Mouse (Mus musculus) heart, embryonic 14.5 days (tissue): ENCODE data around the gene Tmem102. TPM values are rescaled to one million over a fixed set of nuclear protein-coding genes. Genes with fewer than 3 reads are reported as not detected.

ENCODE experiments used
- ATAC-seq: fragments of 200-750 bp; cut with Nextera tagmentation; 2 replicates; pipeline ENCODE4 v1.8.0; 2017; ENCODE audit warnings: low read depth, moderate TSS enrichment; ENCODE audit not compliant: insufficient number of reproducible peaks, insufficient read depth, low FRiP score
- H3K27ac ChIP-seq, 2 experiments: fragments of 200-500 bp in 1 of 2; fragments of 300-500 bp in 1 of 2; sonication (generic) in 1 of 2; replicated peaks in 1 of 2; 2 replicates each; pipeline ENCODE4 v1.5.1; 2012 to 2014; ENCODE audit warnings: low read depth in 2 of 2, low read length in 2 of 2, control low read depth in 1 of 2, mild to moderate bottlenecking in 1 of 2, mixed read lengths in 1 of 2; ENCODE audit not compliant: control insufficient read depth in 1 of 2, insufficient read depth in 1 of 2
- H3K27me3 ChIP-seq: fragments of 300-500 bp; sonication (generic); 2 replicates; pipeline ENCODE4 v1.6.1; 2014; ENCODE audit warnings: mild to moderate bottlenecking, low read length, control low read depth; ENCODE audit not compliant: control insufficient read depth, insufficient read depth
- H3K36me3 ChIP-seq: fragments of 300-500 bp; sonication (generic); 2 replicates; pipeline ENCODE4 v1.6.1; 2014; ENCODE audit warnings: mild to moderate bottlenecking, control low read depth, low read length, mixed read lengths; ENCODE audit not compliant: control insufficient read depth, insufficient read depth
- H3K4me1 ChIP-seq, 2 experiments: fragments of 200-500 bp in 1 of 2; fragments of 300-500 bp in 1 of 2; sonication (generic) in 1 of 2; 2 replicates each; pipeline ENCODE4 v1.6.1; 2012 to 2014; ENCODE audit warnings: low read length in 2 of 2, control low read depth in 1 of 2, mixed read lengths in 1 of 2; ENCODE audit not compliant: control insufficient read depth in 2 of 2, insufficient read depth in 2 of 2
- H3K4me2 ChIP-seq: fragments of 300-500 bp; sonication (generic); 2 replicates; pipeline ENCODE4 v1.6.1; 2014; ENCODE audit warnings: mild to moderate bottlenecking, low read length
- H3K4me3 ChIP-seq, 2 experiments: fragments of 200-500 bp in 1 of 2; fragments of 300-500 bp in 1 of 2; sonication (generic) in 1 of 2; 2 replicates each; pipeline ENCODE4 v1.5.1; 2012 to 2014; ENCODE audit warnings: low read length in 2 of 2, mild to moderate bottlenecking in 2 of 2, control low read depth in 1 of 2, low read depth in 1 of 2, moderate library complexity in 1 of 2; ENCODE audit not compliant: control insufficient read depth in 1 of 2, insufficient read depth in 1 of 2
- H3K9ac ChIP-seq: fragments of 300-500 bp; sonication (generic); 2 replicates; pipeline ENCODE4 v1.6.1; 2014; ENCODE audit warnings: mild to moderate bottlenecking, low read length
- H3K9me3 ChIP-seq: fragments of 300-500 bp; sonication (generic); 2 replicates; pipeline ENCODE4 v1.6.1; 2016; ENCODE audit warnings: low read length, control low read depth; ENCODE audit not compliant: control insufficient read depth
- WGBS: fragments of 180-500 bp; shearing (Covaris S2); extraction: QIAGEN DNeasy Blood & Tissue Kit; methylation state at CpG from one replicate; pipeline ENCODE4 v1.1.7; 2014; 5-methylcytosine and 5-hydroxymethylcytosine counted together
- polyA plus RNA-seq: library from polyadenylated mRNA; unstranded; fragments of >200 nt; fragmentation: Nextera tagmentation; extraction: Ambion mirVana; gene quantifications from 2 replicates; pipeline ENCODE4 v1.2.1, GENCODE M21; 2014

Gene Tmem102
- polyA plus RNA-seq, 1 experiment from 2014 or later, result 1.8 TPM

GRCm38 (mm10) chr11:69754701-69755100 lies 50.7 kb downstream of the Tmem102 start:
- peaks cover 0 to 49% of the 10 kb centered on the region in 2 experiments; a peak in 3 of 4 replicates for H3K4me1 ChIP-seq
- H3K36me3 ChIP-seq, result no peaks in the 10 kb centered on the region
- H3K27me3 ChIP-seq, result no peaks in the 10 kb centered on the region
- no peak overlapping the region for H3K27ac ChIP-seq
- ATAC-seq, result no peak
- H3K4me3 ChIP-seq, result no peak overlapping the region
- H3K4me2 ChIP-seq, result no peak overlapping the region
- no peak overlapping the region for H3K9ac ChIP-seq
- H3K9me3 ChIP-seq, result no peaks in the 10 kb centered on the region
- 57% methylated on average over 3 of the region's 3 CpGs for WGBS

GRCm38 (mm10) chr11:69754233-69754632 lies 51.2 kb downstream of the Tmem102 start:
- Histone ChIP-seq H3K9ac (no peak overlapping the region), H3K4me2 (no peak overlapping the region), H3K4me1 (peaks cover 0 to 46% of the 10 kb centered on the region in 2 experiments; a peak in 3 of 4 replicates), H3K9me3 (no peaks in the 10 kb centered on the region), H3K27ac (no peak overlapping the region), H3K27me3 (no peaks in the 10 kb centered on the region), H3K4me3 (no peak overlapping the region), H3K36me3 (no peaks in the 10 kb centered on the region)
- 82% methylated on average over 5 of the region's 5 CpGs for WGBS
- no peak for ATAC-seq

Other genes with a start within 250 kb of the Tmem102 start
- 14.2 and 20.4 TPM in 2 replicates for gene Efnb3, start 245.4 kb downstream of the Tmem102 start, polyA plus RNA-seq
- gene Wrap53, start 225.4 kb downstream of the Tmem102 start, polyA plus RNA-seq, result 11.1 and 14.3 TPM in 2 replicates
- gene Trp53, start 225.3 kb downstream of the Tmem102 start, polyA plus RNA-seq, result 71.2 and 71.9 TPM in 2 replicates
- gene Atp1b2, start 199.7 kb downstream of the Tmem102 start, polyA plus RNA-seq, result 31.5 and 33.8 TPM in 2 replicates
- not detected in 2 replicates for gene Shbg, start 187.7 kb downstream of the Tmem102 start, polyA plus RNA-seq
- 16.2 and 17.9 TPM in 2 replicates for gene Sat2, start 183.6 kb downstream of the Tmem102 start, polyA plus RNA-seq
- gene Fxr2, start 172.6 kb downstream of the Tmem102 start, polyA plus RNA-seq, result 24.2 and 25.8 TPM in 2 replicates
- not detected in 2 replicates for gene Sox15, start 150.3 kb downstream of the Tmem102 start, polyA plus RNA-seq
- gene Mpdu1, start 143.0 kb downstream of the Tmem102 start, polyA plus RNA-seq, result 14.9 and 29.1 TPM in 2 replicates
- 12.1 and 14.4 TPM in 2 replicates for gene Cd68, start 139.5 kb downstream of the Tmem102 start, polyA plus RNA-seq
- 313 and 403 TPM in 2 replicates for gene Eif4a1, start 133.2 kb downstream of the Tmem102 start, polyA plus RNA-seq
- 43.2 and 59.4 TPM in 2 replicates for gene Senp3, start 123.5 kb downstream of the Tmem102 start, polyA plus RNA-seq
- 0.24 and 0.63 TPM in 2 replicates for gene Tnfsf13, start 119.8 kb downstream of the Tmem102 start, polyA plus RNA-seq
- gene Tnfsf12, start 109.8 kb downstream of the Tmem102 start, polyA plus RNA-seq, result 7.7 and 10.3 TPM in 2 replicates
- 2.5 and 6.8 TPM in 2 replicates for gene Tnfsfm13, start 109.5 kb downstream of the Tmem102 start, polyA plus RNA-seq
- gene Polr2a, start 47.0 kb downstream of the Tmem102 start, polyA plus RNA-seq, result 19.9 and 20.1 TPM in 2 replicates
- gene Slc35g3, start 43.7 kb downstream of the Tmem102 start, polyA plus RNA-seq, result 0.13 TPM in 1 of 2 replicates, not detected in the other
- gene Zbtb4, start 39.7 kb downstream of the Tmem102 start, polyA plus RNA-seq, result 3.7 TPM in 2 replicates
- gene Chrnb1, start 9.7 kb downstream of the Tmem102 start, polyA plus RNA-seq, result 5.5 and 5.8 TPM in 2 replicates
- gene Fgf11, start 3.8 kb downstream of the Tmem102 start, polyA plus RNA-seq, result 2.0 and 2.1 TPM in 2 replicates
- gene Gm39566, start 9.7 kb upstream of the Tmem102 start, polyA plus RNA-seq, result not detected in 2 replicates
- gene Spem2, start 12.8 kb upstream of the Tmem102 start, polyA plus RNA-seq, result not detected in 2 replicates
- gene Spem1, start 16.6 kb upstream of the Tmem102 start, polyA plus RNA-seq, result not detected in 2 replicates
- gene Nlgn2, start 32.2 kb upstream of the Tmem102 start, polyA plus RNA-seq, result 2.4 and 2.6 TPM in 2 replicates
- gene Tmem256, start 32.9 kb upstream of the Tmem102 start, polyA plus RNA-seq, result 340 and 379 TPM in 2 replicates
- gene Plscr3, start 40.8 kb upstream of the Tmem102 start, polyA plus RNA-seq, result 66.5 and 75.8 TPM in 2 replicates
- 0.15 TPM in 1 of 2 replicates, not detected in the other for gene Tnk1, start 53.1 kb upstream of the Tmem102 start, polyA plus RNA-seq
- gene Tmem95, start 72.4 kb upstream of the Tmem102 start, polyA plus RNA-seq, result not detected in 2 replicates
- gene Kctd11, start 75.8 kb upstream of the Tmem102 start, polyA plus RNA-seq, result 2.6 and 2.8 TPM in 2 replicates
- gene Acap1, start 89.9 kb upstream of the Tmem102 start, polyA plus RNA-seq, result 3.6 and 3.8 TPM in 2 replicates
- 4.5 and 5.1 TPM in 2 replicates for gene 2810408A11Rik, start 95.4 kb upstream of the Tmem102 start, polyA plus RNA-seq
- gene Neurl4, start 95.4 kb upstream of the Tmem102 start, polyA plus RNA-seq, result 7.5 and 11.1 TPM in 2 replicates
- gene Gps2, start 108.3 kb upstream of the Tmem102 start, polyA plus RNA-seq, result 45.2 and 46.8 TPM in 2 replicates
- gene Eif5a, start 116.3 kb upstream of the Tmem102 start, polyA plus RNA-seq, result 1,047 and 1,081 TPM in 2 replicates
- 6.6 and 7.3 TPM in 2 replicates for gene Ybx2, start 130.2 kb upstream of the Tmem102 start, polyA plus RNA-seq
- 27.6 and 28.5 TPM in 2 replicates for gene Slc2a4, start 142.6 kb upstream of the Tmem102 start, polyA plus RNA-seq
- 1.2 and 2.4 TPM in 2 replicates for gene Cldn7, start 159.2 kb upstream of the Tmem102 start, polyA plus RNA-seq
- gene Ctdnep1, start 175.5 kb upstream of the Tmem102 start, polyA plus RNA-seq, result 22.3 and 26.0 TPM in 2 replicates
- 107 and 114 TPM in 2 replicates for gene Elp5, start 176.9 kb upstream of the Tmem102 start, polyA plus RNA-seq
- 454 and 540 TPM in 2 replicates for gene Gabarap, start 185.5 kb upstream of the Tmem102 start, polyA plus RNA-seq
- gene Phf23, start 190.2 kb upstream of the Tmem102 start, polyA plus RNA-seq, result 22.2 and 27.5 TPM in 2 replicates
- 15.0 and 16.6 TPM in 2 replicates for gene Dvl2, start 195.0 kb upstream of the Tmem102 start, polyA plus RNA-seq
- 185 and 198 TPM in 2 replicates for gene Acadvl, start 209.8 kb upstream of the Tmem102 start, polyA plus RNA-seq
- 3.4 and 6.0 TPM in 2 replicates for gene Dlg4, start 211.3 kb upstream of the Tmem102 start, polyA plus RNA-seq
- gene Asgr1, start 248.5 kb upstream of the Tmem102 start, polyA plus RNA-seq, result not detected in 2 replicates